Mouse (Mus musculus): ENCODE results near the gene Slc38a8.

The Slc38a8 gene

GRCm38 (mm10) chr8:119484145-119484896, 17.2 kb downstream of the Slc38a8 start:
- DNase-seq, result no peak

GRCm38 (mm10) chr8:119478684-119479083, 22.8 kb downstream of the Slc38a8 start:
- DNase-seq, result no peak

GRCm38 (mm10) chr8:119468091-119468490, 33.4 kb downstream of the Slc38a8 start:
- DNase-seq, result no peak

DNA sequence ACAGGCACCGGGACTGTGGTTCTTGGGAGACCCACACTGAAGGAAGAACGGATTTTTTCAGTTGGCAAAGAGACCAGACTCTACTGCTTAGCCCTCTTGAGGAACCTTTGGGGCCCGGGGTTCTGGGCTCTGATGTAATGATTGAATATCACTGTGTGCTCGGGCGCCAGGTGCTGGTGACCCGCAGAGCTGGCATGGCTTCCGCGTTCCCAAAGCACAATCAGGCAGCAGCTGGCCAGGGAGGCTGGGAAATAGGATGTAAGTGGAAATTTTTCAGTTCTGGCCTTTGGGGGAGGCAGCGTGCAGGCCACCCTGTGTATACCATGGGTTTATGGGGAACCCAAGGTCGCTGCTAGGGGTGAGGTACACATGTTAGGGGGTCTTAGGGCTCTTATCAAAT, 34.7 kb downstream of the Slc38a8 start:
- no peak for DNase-seq

DNA sequence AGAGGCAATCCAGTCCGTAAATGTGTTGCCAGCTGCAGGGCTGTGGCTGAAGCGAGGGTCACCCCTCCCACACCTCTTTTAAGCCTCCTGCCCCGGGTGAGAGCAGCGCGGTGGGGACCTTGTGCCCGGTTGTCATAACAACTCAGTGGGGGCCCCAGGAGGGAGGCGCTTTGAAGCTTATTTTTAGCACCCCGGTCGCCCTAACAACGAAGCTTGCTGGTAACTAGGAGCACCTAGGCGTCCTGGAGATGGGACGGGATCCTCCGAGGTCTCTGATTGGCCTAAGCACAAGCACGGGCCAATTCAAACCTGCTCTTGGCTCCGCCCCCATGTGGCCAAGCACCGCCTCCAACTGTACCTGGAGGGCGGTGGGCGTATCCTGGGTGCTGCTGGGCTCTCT, 35.4 kb downstream of the Slc38a8 start:
- DNase-seq, result peak; percentile 36

DNA sequence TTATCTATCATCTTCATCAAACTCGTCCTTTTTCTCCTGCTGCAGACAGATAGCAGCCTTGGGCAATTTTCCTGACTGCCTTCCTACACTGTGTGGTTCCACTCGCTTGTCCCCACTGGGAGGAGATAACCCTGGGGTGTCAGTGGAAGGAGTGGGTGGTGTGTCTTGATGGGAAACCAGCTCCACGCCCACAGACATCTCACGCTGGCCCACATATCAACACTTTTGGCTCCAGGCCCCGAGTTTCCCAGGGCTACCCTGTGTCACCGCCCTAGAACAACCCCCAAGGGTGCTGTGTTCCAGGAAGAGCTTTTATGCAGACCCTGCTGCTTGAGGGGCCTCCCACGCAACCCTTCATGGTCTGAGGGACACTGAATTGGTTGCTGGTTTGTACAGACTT, 37.8 kb downstream of the Slc38a8 start:
- peak; percentile 17 for DNase-seq

GRCm38 (mm10) chr8:119461356-119461755, 40.1 kb downstream of the Slc38a8 start:
- no peak for DNase-seq

DNA sequence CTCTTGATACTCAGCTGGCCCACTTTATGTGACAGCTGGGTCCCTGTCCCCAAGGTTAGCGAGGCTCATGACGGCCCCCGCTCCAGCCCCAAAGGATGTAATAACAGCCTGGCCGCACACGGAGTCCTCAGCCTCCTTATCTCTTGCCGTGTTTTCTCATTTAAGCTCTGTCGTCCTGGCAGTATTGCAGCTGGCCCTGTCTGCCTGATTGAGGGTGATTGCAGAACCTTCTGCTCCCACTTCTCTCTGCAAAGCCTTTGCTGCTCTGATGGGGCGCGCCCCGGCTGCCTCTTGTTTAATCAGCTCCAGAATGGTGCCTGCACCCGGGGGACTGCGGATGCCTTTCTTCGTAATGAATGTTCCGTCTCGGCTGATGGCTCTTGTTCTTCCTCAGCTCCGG, 41.8 kb downstream of the Slc38a8 start:
- no peak for DNase-seq

DNA sequence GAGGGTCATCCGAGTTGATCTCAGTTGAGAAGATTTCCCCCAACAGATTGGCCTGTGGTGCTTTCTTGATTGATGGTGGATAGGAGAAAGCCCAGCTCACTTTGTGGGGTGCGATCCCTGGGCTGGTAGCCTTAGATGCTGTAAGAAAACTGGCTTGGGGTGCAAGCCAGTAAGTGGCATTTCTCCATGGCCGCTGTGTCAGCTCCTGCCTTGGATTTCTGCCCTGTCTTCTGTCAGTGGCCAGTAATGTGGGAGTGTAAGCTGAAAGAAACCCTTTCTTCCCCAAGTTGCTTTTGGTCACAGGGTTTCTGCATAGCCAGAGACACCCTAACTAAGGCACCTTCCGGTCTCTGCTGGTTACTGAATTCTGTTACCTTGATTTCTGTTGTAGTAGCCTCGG, 45.5 kb downstream of the Slc38a8 start:
- DNase-seq, result no peak

GRCm38 (mm10) chr8:119452919-119453318, 48.6 kb downstream of the Slc38a8 start:
- no peak for DNase-seq

- DNase-seq, result no peak
Measured at GRCm38 (mm10) chr8:119451131-119451530, 50.4 kb downstream of the Slc38a8 start.

DNA sequence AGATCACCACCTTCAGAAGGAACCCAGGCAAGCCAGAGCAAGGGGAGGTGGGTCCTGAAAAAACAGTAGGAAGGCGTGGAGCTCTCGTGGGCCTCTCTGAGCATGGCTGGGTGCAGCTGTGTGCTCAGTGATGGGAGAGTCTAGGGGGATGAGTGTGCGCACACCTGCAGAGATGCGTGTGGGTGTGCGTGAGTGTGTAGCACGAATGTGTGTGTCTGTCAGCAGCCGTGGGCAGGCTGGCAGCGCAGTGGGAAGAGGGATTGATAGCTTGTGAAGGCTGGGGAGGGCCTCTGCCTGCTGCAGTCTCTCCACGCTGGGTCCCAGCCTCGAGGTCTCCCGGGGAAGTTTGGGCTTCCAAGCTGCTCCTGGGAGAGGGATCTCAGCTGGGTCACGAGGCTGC, 51.9 kb downstream of the Slc38a8 start:
- DNase-seq, result no peak

- no peak for DNase-seq
Measured at GRCm38 (mm10) chr8:119447781-119448170, 53.7 kb downstream of the Slc38a8 start.

GRCm38 (mm10) chr8:119446990-119447780, 54.3 kb downstream of the Slc38a8 start:
- no peak for DNase-seq

DNA sequence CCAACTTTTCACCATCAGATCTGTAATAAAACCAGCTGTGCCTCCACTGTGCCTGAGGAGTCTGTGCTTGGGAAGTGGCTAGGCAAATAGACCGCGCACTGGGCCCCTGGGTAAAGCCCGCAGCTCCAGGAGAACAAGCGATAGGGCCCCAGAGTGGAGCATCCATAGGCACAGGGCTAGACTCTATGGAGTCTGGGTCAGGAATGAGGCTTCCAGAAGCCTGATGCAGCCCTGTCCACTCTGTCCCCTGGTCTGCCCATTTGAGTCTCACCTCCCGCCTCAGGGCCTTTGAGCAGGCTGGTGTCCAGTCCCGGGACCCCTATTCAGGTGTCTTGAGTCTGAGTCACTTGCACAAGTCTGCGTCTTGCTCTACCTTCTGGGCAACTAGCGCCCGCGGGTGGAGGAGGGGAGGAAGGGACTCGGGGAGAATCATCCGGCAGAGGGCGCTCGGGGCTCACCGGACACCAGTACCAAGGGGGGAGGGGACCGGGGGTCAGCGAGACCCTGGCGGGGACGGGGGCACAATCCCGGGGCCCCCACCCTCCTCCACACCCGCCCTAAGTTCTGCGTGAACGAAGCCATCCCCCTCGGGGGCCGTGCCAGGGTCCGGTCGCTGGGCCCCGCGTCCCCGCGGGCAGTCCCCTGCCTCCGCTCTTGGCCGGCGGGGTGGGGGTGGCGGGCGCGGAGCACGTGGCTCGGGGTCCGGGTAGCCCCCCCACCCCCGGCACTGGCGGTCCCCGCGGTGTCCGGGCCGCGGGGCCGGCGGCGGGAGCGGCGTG, 55.1 kb downstream of the Slc38a8 start, which contains the start of gene Necab2:
Gene Necab2, plus strand, starts transcription at position 509 of the 779 bp plus-strand sequence.
- peak; percentile 88 for DNase-seq

DNA sequence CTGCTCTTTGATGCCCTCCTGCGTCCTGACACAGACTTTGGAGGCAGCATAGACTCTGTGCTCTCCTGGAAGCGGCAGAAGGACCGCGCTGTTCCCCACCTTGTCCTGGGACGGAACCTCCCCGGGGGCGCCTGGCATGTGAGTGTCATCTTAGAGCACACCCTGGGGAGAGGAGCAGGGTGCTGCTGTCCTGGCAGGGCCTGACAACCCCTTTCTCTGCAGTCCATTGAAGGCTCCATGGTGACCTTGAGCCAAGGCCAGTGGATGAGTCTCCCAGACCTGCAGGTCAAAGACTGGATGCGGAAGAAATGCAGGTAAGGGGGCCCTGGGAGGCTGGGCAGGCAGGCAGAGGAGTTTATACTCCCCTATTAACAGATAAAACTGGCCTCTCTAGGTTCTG, 58.5 kb downstream of the Slc38a8 start:
- DNase-seq, result no peak

GRCm38 (mm10) chr8:119442013-119442412, 59.5 kb downstream of the Slc38a8 start:
- DNase-seq, result no peak

- no peak for DNase-seq
Measured at GRCm38 (mm10) chr8:119440952-119441270, 60.6 kb downstream of the Slc38a8 start.

- peak; percentile 92 for DNase-seq
Measured at GRCm38 (mm10) chr8:119440250-119440951, 61.1 kb downstream of the Slc38a8 start.

- no peak for DNase-seq
Measured at GRCm38 (mm10) chr8:119439893-119440249, 61.6 kb downstream of the Slc38a8 start.

- no peak for DNase-seq
Measured at GRCm38 (mm10) chr8:119439424-119439823, 62.1 kb downstream of the Slc38a8 start.

DNA sequence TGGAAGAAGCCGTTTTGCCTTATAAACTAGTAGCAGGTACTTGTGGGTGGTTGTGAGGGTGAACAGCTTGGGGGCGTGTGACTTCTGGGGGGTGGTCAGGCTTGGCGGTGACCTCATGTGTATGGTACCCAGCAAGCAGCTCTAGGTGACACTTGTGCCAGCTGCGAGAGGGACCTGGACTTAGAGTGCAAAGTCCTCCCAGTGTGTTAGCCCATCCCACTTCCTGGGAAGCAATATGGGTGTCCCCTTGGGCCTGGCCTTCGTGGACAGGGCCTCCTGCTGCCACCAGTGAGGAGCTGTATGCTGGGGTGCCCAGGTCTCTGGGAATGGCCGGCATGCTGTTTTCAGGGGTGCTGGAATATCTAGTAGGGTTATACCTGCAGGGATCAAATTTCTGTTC, 62.6 kb downstream of the Slc38a8 start:
- no peak for DNase-seq

DNA sequence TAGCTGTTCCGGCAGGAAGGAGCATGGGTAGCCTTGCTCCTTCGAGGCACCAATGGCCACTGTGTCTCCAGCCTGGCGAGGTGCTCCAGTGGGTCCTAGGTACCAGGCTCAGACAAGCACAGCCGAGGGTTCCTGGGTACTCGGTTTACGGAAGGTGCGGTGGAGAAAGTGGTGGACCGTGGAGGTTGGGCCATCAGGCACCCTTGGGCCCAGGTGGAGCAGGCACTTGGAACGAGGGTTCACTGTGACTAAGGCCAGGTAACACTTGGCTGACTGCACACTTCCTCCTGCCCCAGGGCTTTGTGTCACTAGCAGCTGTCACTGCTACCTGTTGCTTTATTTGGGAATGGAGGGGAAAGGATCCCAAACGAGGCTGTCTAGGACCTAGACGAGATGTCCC, 64.0 kb downstream of the Slc38a8 start:
- DNase-seq, result peak; percentile 41
